Mouse (Mus musculus) CH12.LX (cell line): ENCODE results near the gene Gm49387. TPM values are rescaled to one million over a fixed set of nuclear protein-coding genes. Genes with fewer than 3 reads are reported as not detected.
A peak's percentile ranks its signal among the peaks of the same experiment; 100 is the strongest.

Experiments
- DNase-seq: peaks from one replicate; pipeline ENCODE4 v3.0.0-alpha.2; 2013; ENCODE audit errors: extremely low read depth
- H3K27ac ChIP-seq: 2 replicates; pipeline ENCODE4 v1.5.1; 2012; ENCODE audit warnings: low read depth, mild to moderate bottlenecking, control low read depth, moderate library complexity; ENCODE audit not compliant: insufficient read depth
- H3K27me3 ChIP-seq: replicated peaks from 2 replicates; pipeline ENCODE3; 2012; ENCODE audit warnings: inconsistent platforms
- H3K36me3 ChIP-seq, 2 experiments: replicated peaks in 1 of 2; 2 replicates each; pipeline versions ENCODE3 to v1.6.1; 2012; ENCODE audit warnings: inconsistent platforms in 1 of 2, low read length in 1 of 2, mild to moderate bottlenecking in 1 of 2, mixed read lengths in 1 of 2, moderate library complexity in 1 of 2; ENCODE audit not compliant: control insufficient read depth in 1 of 2, insufficient read depth in 1 of 2
- H3K4me1 ChIP-seq, 2 experiments: 2 replicates each; pipeline ENCODE4 v1.6.1; 2012; ENCODE audit warnings: inconsistent platforms in 1 of 2, moderate library complexity in 1 of 2; ENCODE audit not compliant: insufficient read depth in 2 of 2, control insufficient read depth in 1 of 2
- H3K4me2 ChIP-seq: 2 replicates; pipeline ENCODE4 v1.6.1; 2012; ENCODE audit warnings: low read depth, mild to moderate bottlenecking, control low read depth; ENCODE audit not compliant: poor library complexity, insufficient read depth, severe bottlenecking
- H3K4me3 ChIP-seq, 3 experiments: fragments of 150-350 bp in 1 of 3; sonication (generic) in 1 of 3; replicated peaks in 1 of 3; 2 replicates each; pipeline versions ENCODE3 to v1.5.1; 2011 to 2012; ENCODE audit warnings: low read depth in 2 of 3, low read length in 2 of 3, mild to moderate bottlenecking in 2 of 3, moderate library complexity in 2 of 3, control low read depth in 1 of 3, improper control_type of control experiment in 1 of 3, inconsistent platforms in 1 of 3, mixed read lengths in 1 of 3; ENCODE audit not compliant: poor library complexity in 1 of 3
- H3K79me2 ChIP-seq: replicated peaks from 2 replicates; pipeline ENCODE4 v1.6.1; 2012; ENCODE audit warnings: mild to moderate bottlenecking, moderate library complexity; ENCODE audit not compliant: control insufficient read depth, poor library complexity, insufficient read depth, severe bottlenecking; ENCODE audit errors: extremely low read depth
- H3K9ac ChIP-seq: 2 replicates; pipeline ENCODE4 v1.6.1; 2012; ENCODE audit warnings: low read depth, mild to moderate bottlenecking, control low read depth, moderate library complexity; ENCODE audit not compliant: insufficient read depth
- H3K9me3 ChIP-seq: replicated peaks from 2 replicates; pipeline ENCODE3; 2012; ENCODE audit warnings: low read length, inconsistent platforms, mixed read lengths
- BHLHE40 ChIP-seq: IDR thresholded peaks from 2 replicates; pipeline ENCODE4 v1.6.1; 2011; ENCODE audit warnings: mild to moderate bottlenecking, low read depth, low read length, improper control_type of control experiment
- CHD1 ChIP-seq: IDR thresholded peaks from 2 replicates; pipeline ENCODE4 v1.6.1; 2012; ENCODE audit warnings: low read depth, low read length, improper control_type of control experiment, inconsistent platforms
- CTCF ChIP-seq, 2 experiments: IDR thresholded peaks in 1 of 2; conservative IDR thresholded peaks in 1 of 2; 2 replicates each; pipeline ENCODE4 v1.5.1; 2011 to 2012; ENCODE audit warnings: low read depth in 2 of 2, low read length in 2 of 2, improper control_type of control experiment in 1 of 2, inconsistent platforms in 1 of 2, mild to moderate bottlenecking in 1 of 2, moderate library complexity in 1 of 2
- E2F4 ChIP-seq: IDR thresholded peaks from 2 replicates; pipeline ENCODE4 v1.6.1; 2011; ENCODE audit warnings: low read depth, low read length, improper control_type of control experiment; ENCODE audit not compliant: insufficient replicate concordance
- ELF1 ChIP-seq: IDR thresholded peaks from 2 replicates; pipeline ENCODE4 v1.6.1; 2014; ENCODE audit warnings: low read depth, mild to moderate bottlenecking, inconsistent platforms, low read length, improper control_type of control experiment
- EP300 ChIP-seq: IDR thresholded peaks from 2 replicates; pipeline ENCODE4 v1.6.1; 2011; ENCODE audit warnings: low read length, improper control_type of control experiment
- ETS1 ChIP-seq: conservative IDR thresholded peaks from 2 replicates; pipeline ENCODE4 v1.6.1; 2012; ENCODE audit warnings: low read depth, mild to moderate bottlenecking, inconsistent platforms, low read length, improper control_type of control experiment, moderate library complexity
- IRF4 ChIP-seq: IDR thresholded peaks from 2 replicates; pipeline ENCODE4 v1.6.1; 2014; ENCODE audit warnings: low read depth, mild to moderate bottlenecking, inconsistent platforms, low read length, improper control_type of control experiment
- JUN ChIP-seq: IDR thresholded peaks from 2 replicates; pipeline ENCODE4 v1.6.1; 2011; ENCODE audit warnings: low read depth, mild to moderate bottlenecking, low read length, improper control_type of control experiment, moderate library complexity; ENCODE audit not compliant: insufficient read depth
- JUND ChIP-seq: conservative IDR thresholded peaks from 2 replicates; pipeline ENCODE4 v1.6.1; 2011; ENCODE audit warnings: low read depth, low read length, improper control_type of control experiment
- KAT2A ChIP-seq: IDR thresholded peaks from 2 replicates; pipeline ENCODE4 v1.6.1; 2012; ENCODE audit warnings: low read length, improper control_type of control experiment, inconsistent platforms; ENCODE audit not compliant: insufficient replicate concordance
- MAFK ChIP-seq: IDR thresholded peaks from 2 replicates; pipeline ENCODE4 v1.6.1; 2011; ENCODE audit warnings: low read length, improper control_type of control experiment; ENCODE audit not compliant: insufficient replicate concordance
- MAZ ChIP-seq: IDR thresholded peaks from 2 replicates; pipeline ENCODE4 v1.6.1; 2012; ENCODE audit warnings: low read depth, mild to moderate bottlenecking, inconsistent platforms, low read length, improper control_type of control experiment, moderate library complexity
- MEF2A ChIP-seq: IDR thresholded peaks from 2 replicates; pipeline ENCODE4 v1.6.1; 2014; ENCODE audit warnings: low read depth, mild to moderate bottlenecking, inconsistent platforms, low read length, improper control_type of control experiment, borderline replicate concordance
- MYC ChIP-seq: IDR thresholded peaks from 2 replicates; pipeline ENCODE4 v1.6.1; 2011; ENCODE audit warnings: low read depth, mild to moderate bottlenecking, improper control_type of control experiment, low read length
- PAX5 ChIP-seq: IDR thresholded peaks from 2 replicates; pipeline ENCODE4 v1.6.1; 2012; ENCODE audit warnings: low read length, inconsistent platforms, mixed read lengths
- POLR2A ChIP-seq: IDR thresholded peaks from 2 replicates; pipeline ENCODE4 v1.6.1; 2011; ENCODE audit warnings: low read depth, mild to moderate bottlenecking, improper control_type of control experiment, low read length
- RAD21 ChIP-seq: IDR thresholded peaks from 2 replicates; pipeline ENCODE4 v1.6.1; 2011; ENCODE audit warnings: low read depth, mild to moderate bottlenecking, low read length, improper control_type of control experiment, moderate library complexity
- SMC3 ChIP-seq: IDR thresholded peaks from 2 replicates; pipeline ENCODE4 v1.6.1; 2011; ENCODE audit warnings: low read depth, low read length, improper control_type of control experiment
- TBP ChIP-seq: conservative IDR thresholded peaks from 2 replicates; pipeline ENCODE4 v1.6.1; 2011; ENCODE audit warnings: low read depth, low read length, improper control_type of control experiment
- TCF12 ChIP-seq: IDR thresholded peaks from 2 replicates; pipeline ENCODE4 v1.6.1; 2014; ENCODE audit warnings: low read depth, mild to moderate bottlenecking, inconsistent platforms, low read length, improper control_type of control experiment
- ZKSCAN1 ChIP-seq: IDR thresholded peaks from 2 replicates; pipeline ENCODE4 v1.6.1; 2012; ENCODE audit warnings: low read depth, inconsistent platforms, low read length, improper control_type of control experiment, borderline replicate concordance
- ZMIZ1 ChIP-seq: IDR thresholded peaks from 2 replicates; pipeline ENCODE4 v1.6.1; 2012; ENCODE audit warnings: low read depth, mild to moderate bottlenecking, inconsistent platforms, low read length, improper control_type of control experiment
- dilution Hi-C: fragments of 300-500 bp; cut with MboI; formaldehyde crosslinking; loops from 2 replicates; pipeline ENCODE4 v1.14.3; 2020; ENCODE audit warnings: low sequenced_read_pairs; ENCODE audit not compliant: extremely low pct_unique_long_range_greater_than_20kb, extremely low pct_ligation_motif_present
- in situ Hi-C: fragments of 300-500 bp; cut with MboI; formaldehyde crosslinking; loops from 3 replicates; pipeline ENCODE4 v1.14.3; 2019; ENCODE audit warnings: low sequenced_read_pairs, low pct_ligation_motif_present, low pct_unique_long_range_greater_than_20kb, mixed read lengths
- polyA plus RNA-seq: library from polyadenylated mRNA; unstranded; fragments of >175 nt; gene quantifications from 2 replicates; pipeline ENCODE4 v1.2.1, GENCODE M21; 2012; ENCODE audit warnings: low read depth; ENCODE audit not compliant: insufficient read length
- total RNA-seq, 2 experiments: library from RNA; depleted of rRNA; stranded (reverse); fragments of 300-350 nt in 1 of 2; fragments of >200 nt in 1 of 2; gene quantifications; 2 replicates each; pipeline ENCODE4 v1.2.3; 2012 to 2014

Gene Gm49387
- total and polyA plus RNA-seq, 3 experiments = 0.71 TPM; not detected in 2

DNA sequence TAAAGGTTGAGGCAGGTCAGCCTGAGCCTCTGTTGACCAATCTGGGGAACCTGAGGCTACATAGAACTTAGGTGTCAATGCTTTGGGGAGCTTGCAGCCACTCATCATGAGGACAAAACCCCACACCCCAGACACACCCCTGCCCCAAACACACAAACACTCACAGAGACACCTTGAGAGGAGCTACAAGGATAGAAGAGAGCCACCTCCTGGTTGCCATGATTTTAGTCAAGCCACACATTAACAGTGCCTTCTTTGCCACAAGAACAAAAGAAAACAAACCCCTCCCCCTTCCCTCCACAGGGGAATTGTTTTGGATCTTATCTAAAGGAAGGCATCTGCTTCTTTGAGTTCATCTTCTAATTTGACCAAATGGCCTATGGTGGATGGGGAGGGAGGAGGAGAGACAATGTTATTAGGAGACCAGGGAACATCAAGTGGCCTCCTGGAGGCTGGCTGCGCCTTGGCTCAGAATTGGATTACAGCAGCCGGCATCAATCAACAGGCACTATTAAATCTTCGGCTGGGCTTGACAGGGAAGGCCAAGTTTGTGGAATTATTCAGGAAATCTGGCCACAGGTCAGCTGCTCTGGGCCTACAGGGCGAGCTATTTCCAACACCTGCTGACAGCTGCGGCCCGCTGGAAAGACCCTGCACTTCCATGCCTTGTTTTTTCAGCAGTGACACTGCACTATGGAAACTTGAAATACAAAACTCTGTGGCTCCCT lies 76.1 kb downstream of the Gm49387 start:
- dilution Hi-C loops (no loop called here), in situ Hi-C loops (no loop called here)
- TF ChIP-seq JUN (no peak), E2F4 (no peak), CTCF (conservative IDR thresholded peaks at IDR 0.05 in 1 of 2, IDR thresholded peaks at IDR 0.05 in 1 of 2; ENCODE audit: low read depth in 2 of 2, low read length in 2 of 2) (peak in 1 of 2 experiments; percentile 43; a peak in 2 of 4 replicates), IRF4 (no peak), SMC3 (peak; percentile 44), TBP (no peak), MYC (no peak), BHLHE40 (no peak), MEF2A (no peak), ZKSCAN1 (no peak), ETS1 (no peak), ZMIZ1 (no peak), TCF12 (no peak), POLR2A (no peak), MAZ (no peak), RAD21 (peak; percentile 26), JUND (no peak), ELF1 (no peak), EP300 (no peak), CHD1 (no peak), KAT2A (no peak)
- H3K4me1 ChIP-seq = peaks cover 3 to 19% of the 10 kb centered on the region in 2 experiments; a peak in 3 of 4 replicates
- no peak for DNase-seq
- H3K4me3 ChIP-seq = no peak overlapping the region
- no peak overlapping the region for H3K9ac ChIP-seq
- H3K79me2 ChIP-seq = no peaks in the 10 kb centered on the region
- no peak overlapping the region for H3K4me2 ChIP-seq
- no peaks in the 10 kb centered on the region for H3K27me3 ChIP-seq
- H3K27ac ChIP-seq = no peak overlapping the region
- no peaks in the 10 kb centered on the region for H3K36me3 ChIP-seq
- no peaks in the 10 kb centered on the region for H3K9me3 ChIP-seq

GRCm38 (mm10) chr14:31560886-31561285 lies 79.8 kb downstream of the Gm49387 start:
- Histone ChIP-seq H3K27ac (no peak overlapping the region), H3K79me2 (no peaks in the 10 kb centered on the region), H3K4me3 (no peak overlapping the region), H3K9ac (no peak overlapping the region), H3K36me3 (no peaks in the 10 kb centered on the region), H3K27me3 (no peaks in the 10 kb centered on the region), H3K4me2 (no peak overlapping the region), H3K9me3 (no peaks in the 10 kb centered on the region), H3K4me1 (peaks cover 10 to 20% of the 10 kb centered on the region in 2 experiments)
- TF ChIP-seq ZMIZ1 = no peak
- TF ChIP-seq KAT2A = no peak
- no peak for TF ChIP-seq PAX5
- no peak for TF ChIP-seq MAFK
- dilution Hi-C loops = no loop called here
- no peak for DNase-seq
- in situ Hi-C loops = no loop called here
